Mouse (Mus musculus): ENCODE results near the gene Apbb2. TPM values are rescaled to one million over a fixed set of nuclear protein-coding genes. Genes with fewer than 3 reads are reported as not detected.

The Apbb2 gene
- polyA plus RNA-seq, 1 experiment, result 1.2 TPM

- Histone ChIP-seq H3K4me1 (ENCODE audit: control insufficient read depth, insufficient read depth, low read length) (no peaks in the 10 kb centered on the region), H3K4me3 (ENCODE audit: control insufficient read depth, low read depth, low read length) (no peak overlapping the region), H3K27me3 (ENCODE audit: control insufficient read depth, insufficient read depth, low read length) (no peaks in the 10 kb centered on the region), H3K27ac (ENCODE audit: control insufficient read depth, insufficient read depth, low read depth, low read length) (no peak overlapping the region), H3K36me3 (ENCODE audit: control insufficient read depth, insufficient read depth, low read length) (no peaks in the 10 kb centered on the region)
- TF ChIP-seq CTCF (IDR thresholded peaks at IDR 0.05; ENCODE audit: control insufficient read depth, insufficient read depth, insufficient replicate concordance, low read depth, low read length), result no peak
- no peak for TF ChIP-seq POLR2A (IDR thresholded peaks at IDR 0.05; ENCODE audit: control insufficient read depth, low read depth, low read length)
These were observed 6.7 kb downstream of the Apbb2 start for GRCm38 (mm10) chr5:66611851-66612250.

- Histone ChIP-seq H3K27ac (ENCODE audit: control insufficient read depth, insufficient read depth, low read depth, low read length) (no peak overlapping the region), H3K4me1 (ENCODE audit: control insufficient read depth, insufficient read depth, low read length) (no peaks in the 10 kb centered on the region), H3K27me3 (ENCODE audit: control insufficient read depth, insufficient read depth, low read length) (no peaks in the 10 kb centered on the region), H3K4me3 (ENCODE audit: control insufficient read depth, low read depth, low read length) (no peak overlapping the region), H3K36me3 (ENCODE audit: control insufficient read depth, insufficient read depth, low read length) (no peaks in the 10 kb centered on the region)
- TF ChIP-seq CTCF (IDR thresholded peaks at IDR 0.05; ENCODE audit: control insufficient read depth, insufficient read depth, insufficient replicate concordance, low read depth, low read length), result no peak
- TF ChIP-seq POLR2A (IDR thresholded peaks at IDR 0.05; ENCODE audit: control insufficient read depth, low read depth, low read length), result no peak
These were observed 7.2 kb downstream of the Apbb2 start for GRCm38 (mm10) chr5:66611361-66611760.

GRCm38 (mm10) chr5:66610270-66610669 is 8.3 kb downstream of the Apbb2 start:
- Histone ChIP-seq H3K27me3 (ENCODE audit: control insufficient read depth, insufficient read depth, low read length) (no peaks in the 10 kb centered on the region), H3K27ac (ENCODE audit: control insufficient read depth, insufficient read depth, low read depth, low read length) (no peak overlapping the region), H3K36me3 (ENCODE audit: control insufficient read depth, insufficient read depth, low read length) (no peaks in the 10 kb centered on the region), H3K4me1 (ENCODE audit: control insufficient read depth, insufficient read depth, low read length) (no peaks in the 10 kb centered on the region), H3K4me3 (ENCODE audit: control insufficient read depth, low read depth, low read length) (no peak overlapping the region)
- TF ChIP-seq CTCF (IDR thresholded peaks at IDR 0.05; ENCODE audit: control insufficient read depth, insufficient read depth, insufficient replicate concordance, low read depth, low read length) (no peak), POLR2A (IDR thresholded peaks at IDR 0.05; ENCODE audit: control insufficient read depth, low read depth, low read length) (no peak)

GRCm38 (mm10) chr5:66609306-66609705 is 9.3 kb downstream of the Apbb2 start:
- Histone ChIP-seq H3K4me3 (ENCODE audit: control insufficient read depth, low read depth, low read length) (no peak overlapping the region), H3K36me3 (ENCODE audit: control insufficient read depth, insufficient read depth, low read length) (no peaks in the 10 kb centered on the region), H3K4me1 (ENCODE audit: control insufficient read depth, insufficient read depth, low read length) (no peaks in the 10 kb centered on the region), H3K27me3 (ENCODE audit: control insufficient read depth, insufficient read depth, low read length) (no peaks in the 10 kb centered on the region), H3K27ac (ENCODE audit: control insufficient read depth, insufficient read depth, low read depth, low read length) (no peak overlapping the region)
- TF ChIP-seq POLR2A (IDR thresholded peaks at IDR 0.05; ENCODE audit: control insufficient read depth, low read depth, low read length) (no peak), CTCF (IDR thresholded peaks at IDR 0.05; ENCODE audit: control insufficient read depth, insufficient read depth, insufficient replicate concordance, low read depth, low read length) (no peak)

GRCm38 (mm10) chr5:66607801-66608200 is 10.8 kb downstream of the Apbb2 start:
- H3K4me1 ChIP-seq (ENCODE audit: control insufficient read depth, insufficient read depth, low read length), result no peaks in the 10 kb centered on the region
- H3K27me3 ChIP-seq (ENCODE audit: control insufficient read depth, insufficient read depth, low read length), result no peaks in the 10 kb centered on the region
- TF ChIP-seq POLR2A (IDR thresholded peaks at IDR 0.05; ENCODE audit: control insufficient read depth, low read depth, low read length) (no peak), CTCF (IDR thresholded peaks at IDR 0.05; ENCODE audit: control insufficient read depth, insufficient read depth, insufficient replicate concordance, low read depth, low read length) (no peak)
- H3K36me3 ChIP-seq (ENCODE audit: control insufficient read depth, insufficient read depth, low read length), result no peaks in the 10 kb centered on the region
- no peak overlapping the region for H3K4me3 ChIP-seq (ENCODE audit: control insufficient read depth, low read depth, low read length)
- no peak overlapping the region for H3K27ac ChIP-seq (ENCODE audit: control insufficient read depth, insufficient read depth, low read depth, low read length)

- H3K4me1 ChIP-seq (ENCODE audit: control insufficient read depth, insufficient read depth, low read length), result no peaks in the 10 kb centered on the region
- TF ChIP-seq POLR2A (IDR thresholded peaks at IDR 0.05; ENCODE audit: control insufficient read depth, low read depth, low read length) (no peak), CTCF (IDR thresholded peaks at IDR 0.05; ENCODE audit: control insufficient read depth, insufficient read depth, insufficient replicate concordance, low read depth, low read length) (no peak)
- H3K27me3 ChIP-seq (ENCODE audit: control insufficient read depth, insufficient read depth, low read length), result no peaks in the 10 kb centered on the region
- no peaks in the 10 kb centered on the region for H3K36me3 ChIP-seq (ENCODE audit: control insufficient read depth, insufficient read depth, low read length)
- H3K4me3 ChIP-seq (ENCODE audit: control insufficient read depth, low read depth, low read length), result no peak overlapping the region
- no peak overlapping the region for H3K27ac ChIP-seq (ENCODE audit: control insufficient read depth, insufficient read depth, low read depth, low read length)
These were observed 11.4 kb downstream of the Apbb2 start for GRCm38 (mm10) chr5:66607201-66607600.

GRCm38 (mm10) chr5:66605636-66606035 is 12.9 kb downstream of the Apbb2 start:
- H3K27ac ChIP-seq (ENCODE audit: control insufficient read depth, insufficient read depth, low read depth, low read length), result no peak overlapping the region
- no peak overlapping the region for H3K4me3 ChIP-seq (ENCODE audit: control insufficient read depth, low read depth, low read length)
- TF ChIP-seq CTCF (IDR thresholded peaks at IDR 0.05; ENCODE audit: control insufficient read depth, insufficient read depth, insufficient replicate concordance, low read depth, low read length), result no peak
- no peak for TF ChIP-seq POLR2A (IDR thresholded peaks at IDR 0.05; ENCODE audit: control insufficient read depth, low read depth, low read length)
- no peaks in the 10 kb centered on the region for H3K4me1 ChIP-seq (ENCODE audit: control insufficient read depth, insufficient read depth, low read length)
- H3K27me3 ChIP-seq (ENCODE audit: control insufficient read depth, insufficient read depth, low read length), result no peaks in the 10 kb centered on the region
- H3K36me3 ChIP-seq (ENCODE audit: control insufficient read depth, insufficient read depth, low read length), result no peaks in the 10 kb centered on the region

- no peak overlapping the region for H3K4me3 ChIP-seq (ENCODE audit: control insufficient read depth, low read depth, low read length)
- H3K36me3 ChIP-seq (ENCODE audit: control insufficient read depth, insufficient read depth, low read length), result no peaks in the 10 kb centered on the region
- H3K27me3 ChIP-seq (ENCODE audit: control insufficient read depth, insufficient read depth, low read length), result no peaks in the 10 kb centered on the region
- H3K4me1 ChIP-seq (ENCODE audit: control insufficient read depth, insufficient read depth, low read length), result no peaks in the 10 kb centered on the region; the same call in 1 of the 2 replicates
- no peak overlapping the region for H3K27ac ChIP-seq (ENCODE audit: control insufficient read depth, insufficient read depth, low read depth, low read length)
- no peak for TF ChIP-seq CTCF (IDR thresholded peaks at IDR 0.05; ENCODE audit: control insufficient read depth, insufficient read depth, insufficient replicate concordance, low read depth, low read length)
- no peak for TF ChIP-seq POLR2A (IDR thresholded peaks at IDR 0.05; ENCODE audit: control insufficient read depth, low read depth, low read length)
These were observed 14.2 kb downstream of the Apbb2 start for GRCm38 (mm10) chr5:66604423-66604822.
